Mouse (Mus musculus) neural tube, embryonic 11.5 days (tissue): ENCODE measurements around the gene Nudc. TPM values are rescaled to one million over a fixed set of nuclear protein-coding genes. Genes with fewer than 3 reads are reported as not detected.

Experiments
- ATAC-seq: fragments of 200-750 bp; cut with Nextera tagmentation; 2 replicates; pipeline ENCODE4 v1.8.0; 2017; ENCODE audit warnings: moderate number of reproducible peaks, mild to moderate bottlenecking, moderate TSS enrichment, moderate library complexity; ENCODE audit not compliant: insufficient read depth, low FRiP score, low TSS enrichment
- DNase-seq: peaks from one replicate; pipeline ENCODE4 v3.0.0-alpha.2; 2015; ENCODE audit warnings: low spot score
- H3K27ac ChIP-seq: fragments of 300-500 bp; sonication (generic); 2 replicates; pipeline ENCODE4 v1.5.1; 2014; ENCODE audit warnings: low read depth, mild to moderate bottlenecking, low read length
- H3K27me3 ChIP-seq: fragments of 300-500 bp; sonication (generic); 2 replicates; pipeline ENCODE4 v1.6.1; 2014; ENCODE audit warnings: mild to moderate bottlenecking, low read length, mixed read lengths; ENCODE audit not compliant: control insufficient read depth, insufficient read depth
- H3K36me3 ChIP-seq: fragments of 300-500 bp; sonication (generic); 2 replicates; pipeline ENCODE4 v1.6.1; 2014; ENCODE audit warnings: mild to moderate bottlenecking, low read length, moderate library complexity, mixed read lengths; ENCODE audit not compliant: control insufficient read depth, insufficient read depth
- H3K4me1 ChIP-seq: fragments of 300-500 bp; sonication (generic); 2 replicates; pipeline ENCODE4 v1.6.1; 2014; ENCODE audit warnings: low read length, mixed read lengths; ENCODE audit not compliant: control insufficient read depth, insufficient read depth
- H3K4me2 ChIP-seq: fragments of 300-500 bp; sonication (generic); 2 replicates; pipeline ENCODE4 v1.6.1; 2014; ENCODE audit warnings: low read depth, mild to moderate bottlenecking, moderate library complexity
- H3K4me3 ChIP-seq: fragments of 300-500 bp; sonication (generic); 2 replicates; pipeline ENCODE4 v1.5.1; 2014; ENCODE audit warnings: low read depth, low read length
- H3K9ac ChIP-seq: fragments of 300-500 bp; sonication (generic); 2 replicates; pipeline ENCODE4 v1.6.1; 2014; ENCODE audit warnings: mild to moderate bottlenecking, low read length
- H3K9me3 ChIP-seq: fragments of 300-500 bp; sonication (generic); 2 replicates; pipeline ENCODE4 v1.6.1; 2016; ENCODE audit warnings: low read length; ENCODE audit not compliant: control insufficient read depth
- WGBS: fragments of 180-500 bp; shearing (Covaris S2); extraction: QIAGEN DNeasy Blood & Tissue Kit; methylation state at CpG from one replicate; pipeline ENCODE4 v1.1.7; 2014; 5-methylcytosine and 5-hydroxymethylcytosine counted together
- polyA plus RNA-seq: library from polyadenylated mRNA; unstranded; fragments of >200 nt; fragmentation: Nextera tagmentation; extraction: Ambion mirVana; gene quantifications from 2 replicates; pipeline ENCODE4 v1.2.1, GENCODE M21; 2014

Nudc gene
- polyA plus RNA-seq, 1 experiment from 2014 or later, result 301 TPM

- Histone ChIP-seq H3K9me3 (no peaks in the 10 kb centered on the region), H3K27me3 (peaks cover 61% of the 10 kb centered on the region), H3K27ac (no peak overlapping the region), H3K36me3 (no peaks in the 10 kb centered on the region), H3K9ac (peak overlapping the region; percentile 58), H3K4me1 (peaks cover 6% of the 10 kb centered on the region; the same call in 1 of the 2 replicates), H3K4me2 (peak overlapping the region; percentile 100), H3K4me3 (peak overlapping the region; percentile 63)
- DNase-seq, result peak; percentile 51
- under 1% methylated on average over 65 of the region's 70 CpGs for WGBS
- no peak for ATAC-seq
These were observed 48.2 kb downstream of the Nudc start for GRCm38 (mm10) chr4:133497461-133498159.

- no peak overlapping the region for H3K9ac ChIP-seq
- peak overlapping the region; percentile 100 for H3K4me2 ChIP-seq
- no peaks in the 10 kb centered on the region for H3K36me3 ChIP-seq
- H3K9me3 ChIP-seq, result no peaks in the 10 kb centered on the region
- peaks cover 6% of the 10 kb centered on the region; the same call in 1 of the 2 replicates for H3K4me1 ChIP-seq
- no peak for ATAC-seq
- peaks cover 63% of the 10 kb centered on the region for H3K27me3 ChIP-seq
- DNase-seq, result no peak
- H3K4me3 ChIP-seq, result no peak overlapping the region
- H3K27ac ChIP-seq, result no peak overlapping the region
- 34% methylated on average over 6 of the region's 6 CpGs for WGBS
These were observed 48.9 kb downstream of the Nudc start for GRCm38 (mm10) chr4:133496738-133497445.

GRCm38 (mm10) chr4:133495711-133496110 lies 50.1 kb downstream of the Nudc start:
- 31% methylated on average over 7 of the region's 7 CpGs for WGBS
- DNase-seq (no peak), ATAC-seq (no peak)
- Histone ChIP-seq H3K4me1 (peaks cover 6% of the 10 kb centered on the region; the same call in 1 of the 2 replicates), H3K4me3 (no peak overlapping the region), H3K9me3 (no peaks in the 10 kb centered on the region), H3K36me3 (no peaks in the 10 kb centered on the region), H3K27ac (no peak overlapping the region), H3K27me3 (peaks cover 63% of the 10 kb centered on the region), H3K9ac (no peak overlapping the region), H3K4me2 (no peak overlapping the region)

DNA sequence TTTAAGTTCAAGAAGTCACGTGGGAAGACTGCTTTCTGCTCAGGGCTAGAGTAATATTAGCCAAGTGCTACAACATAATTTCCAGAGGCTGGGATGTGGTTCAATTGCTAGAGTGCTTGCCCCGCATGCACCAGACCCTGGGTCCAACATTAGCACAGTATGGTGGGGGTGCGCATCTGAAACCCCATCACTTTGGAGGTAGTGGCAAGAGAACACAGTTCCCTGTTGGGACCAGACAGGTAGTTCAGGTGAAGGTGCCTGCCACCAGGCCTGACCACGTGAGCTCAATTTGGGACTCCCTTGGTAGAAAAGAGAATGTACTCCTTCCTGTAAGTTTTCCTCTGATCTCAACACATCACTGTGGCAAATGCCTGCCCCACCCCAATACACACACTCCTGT lies 50.9 kb downstream of the Nudc start:
- Histone ChIP-seq H3K36me3 (no peaks in the 10 kb centered on the region), H3K4me3 (no peak overlapping the region), H3K27me3 (peaks cover 54% of the 10 kb centered on the region), H3K4me2 (no peak overlapping the region), H3K9me3 (no peaks in the 10 kb centered on the region), H3K27ac (no peak overlapping the region), H3K4me1 (peaks cover 6% of the 10 kb centered on the region; the same call in 1 of the 2 replicates), H3K9ac (no peak overlapping the region)
- DNase-seq (no peak), ATAC-seq (no peak)
- 69% methylated on average over 4 of the region's 4 CpGs for WGBS

- H3K27me3 ChIP-seq, result peaks cover 50% of the 10 kb centered on the region
- no peak overlapping the region for H3K27ac ChIP-seq
- peak overlapping the region; percentile 44 for H3K4me2 ChIP-seq
- DNase-seq, result peak; percentile 90
- H3K4me3 ChIP-seq, result peak overlapping the region; percentile 23
- 1% methylated on average over 12 of the region's 12 CpGs for WGBS
- no peak overlapping the region for H3K9ac ChIP-seq
- no peak for ATAC-seq
- H3K4me1 ChIP-seq, result peaks cover 6% of the 10 kb centered on the region; the same call in 1 of the 2 replicates
- no peaks in the 10 kb centered on the region for H3K36me3 ChIP-seq
- no peaks in the 10 kb centered on the region for H3K9me3 ChIP-seq
These were observed 51.4 kb downstream of the Nudc start for GRCm38 (mm10) chr4:133494432-133494831.

DNA sequence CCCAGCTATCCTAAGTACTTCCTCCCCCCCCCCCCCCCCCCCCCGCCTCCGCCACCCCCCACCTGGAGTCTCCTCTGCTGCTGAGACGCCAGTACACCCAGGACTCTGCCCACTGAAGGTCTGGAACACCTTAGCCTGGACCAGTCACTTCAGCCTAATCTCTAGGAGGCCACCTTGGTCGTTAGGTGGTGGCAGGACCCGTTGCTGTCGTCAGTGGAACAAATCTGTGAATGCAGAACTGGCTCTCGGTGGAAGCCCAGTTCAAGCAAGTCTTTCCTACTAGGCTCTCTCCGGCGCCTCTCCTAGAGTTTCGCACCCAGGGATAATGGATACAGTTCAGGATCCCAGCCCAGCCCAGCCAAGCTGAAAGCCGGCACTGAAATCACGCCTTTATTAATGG lies 51.9 kb downstream of the Nudc start:
- H3K4me2 ChIP-seq, result peak overlapping the region; percentile 44
- no peak overlapping the region for H3K4me3 ChIP-seq
- peaks cover 45% of the 10 kb centered on the region for H3K27me3 ChIP-seq
- H3K27ac ChIP-seq, result no peak overlapping the region
- ATAC-seq (no peak), DNase-seq (no peak)
- WGBS, result 17% methylated on average over 9 of the region's 12 CpGs
- no peaks in the 10 kb centered on the region for H3K36me3 ChIP-seq
- peaks cover 6% of the 10 kb centered on the region; the same call in 1 of the 2 replicates for H3K4me1 ChIP-seq
- H3K9me3 ChIP-seq, result no peaks in the 10 kb centered on the region
- no peak overlapping the region for H3K9ac ChIP-seq

- ATAC-seq, result no peak
- no peak overlapping the region for H3K4me2 ChIP-seq
- no peaks in the 10 kb centered on the region for H3K36me3 ChIP-seq
- H3K4me1 ChIP-seq, result no peaks in the 10 kb centered on the region
- no peak overlapping the region for H3K9ac ChIP-seq
- 38% methylated on average over 10 of the region's 10 CpGs for WGBS
- H3K9me3 ChIP-seq, result no peaks in the 10 kb centered on the region
- no peak overlapping the region for H3K4me3 ChIP-seq
- peaks cover 24% of the 10 kb centered on the region for H3K27me3 ChIP-seq
- no peak for DNase-seq
- H3K27ac ChIP-seq, result no peak overlapping the region
These were observed 54.0 kb downstream of the Nudc start for GRCm38 (mm10) chr4:133491800-133492199.

- Histone ChIP-seq H3K4me1 (no peaks in the 10 kb centered on the region), H3K9ac (no peak overlapping the region), H3K27ac (no peak overlapping the region), H3K4me2 (no peak overlapping the region), H3K4me3 (no peak overlapping the region), H3K27me3 (peaks cover 3% of the 10 kb centered on the region; the same call in 1 of the 2 replicates), H3K36me3 (no peaks in the 10 kb centered on the region), H3K9me3 (no peaks in the 10 kb centered on the region)
- no peak for ATAC-seq
- no peak for DNase-seq
- 59% methylated on average over 4 of the region's 4 CpGs for WGBS
These were observed 56.1 kb downstream of the Nudc start for GRCm38 (mm10) chr4:133489489-133490245.
